Mouse (Mus musculus) heart, embryonic 11.5 days (tissue): ENCODE results near the gene Hoxb3. TPM values are rescaled to one million over a fixed set of nuclear protein-coding genes. Genes with fewer than 3 reads are reported as not detected.
A peak's percentile ranks its signal among the peaks of the same experiment; 100 is the strongest.

Source experiments
- ATAC-seq: fragments of 200-750 bp; cut with Nextera tagmentation; replicated peaks from 2 replicates; pipeline ENCODE4 v1.8.0; 2017; ENCODE audit warnings: moderate library complexity; ENCODE audit not compliant: insufficient number of reproducible peaks, low FRiP score, low TSS enrichment
- H3K27ac ChIP-seq: fragments of 300-500 bp; sonication (generic); 2 replicates; pipeline ENCODE4 v1.5.1; 2014; ENCODE audit warnings: mild to moderate bottlenecking, low read depth, low read length
- H3K27me3 ChIP-seq: fragments of 300-500 bp; sonication (generic); 2 replicates; pipeline ENCODE4 v1.6.1; 2014; ENCODE audit warnings: mild to moderate bottlenecking, low read length, mixed read lengths; ENCODE audit not compliant: control insufficient read depth, insufficient read depth
- H3K36me3 ChIP-seq: fragments of 300-500 bp; sonication (generic); 2 replicates; pipeline ENCODE4 v1.6.1; 2014; ENCODE audit warnings: mild to moderate bottlenecking, low read length, moderate library complexity, mixed read lengths; ENCODE audit not compliant: control insufficient read depth, insufficient read depth
- H3K4me1 ChIP-seq: fragments of 300-500 bp; sonication (generic); 2 replicates; pipeline ENCODE4 v1.6.1; 2014; ENCODE audit warnings: low read length; ENCODE audit not compliant: control insufficient read depth, insufficient read depth
- H3K4me2 ChIP-seq: fragments of 300-500 bp; sonication (generic); 2 replicates; pipeline ENCODE4 v1.6.1; 2014; ENCODE audit warnings: mild to moderate bottlenecking, moderate library complexity
- H3K4me3 ChIP-seq: fragments of 300-500 bp; sonication (generic); 2 replicates; pipeline ENCODE4 v1.5.1; 2014; ENCODE audit warnings: low read depth, low read length
- H3K9ac ChIP-seq: fragments of 300-500 bp; sonication (generic); 2 replicates; pipeline ENCODE4 v1.6.1; 2014; ENCODE audit warnings: mild to moderate bottlenecking, low read depth, low read length, moderate library complexity
- H3K9me3 ChIP-seq: fragments of 300-500 bp; sonication (generic); replicated peaks from 2 replicates; pipeline ENCODE4 v1.6.1; 2016; ENCODE audit warnings: low read length; ENCODE audit not compliant: control insufficient read depth
- WGBS: fragments of 180-500 bp; shearing (Covaris S2); extraction: QIAGEN DNeasy Blood & Tissue Kit; methylation state at CpG from one replicate; pipeline ENCODE4 v1.1.7; 2014; ENCODE audit not compliant: insufficient replicate concordance; 5-methylcytosine and 5-hydroxymethylcytosine counted together
- polyA plus RNA-seq: library from polyadenylated mRNA; unstranded; fragments of >200 nt; fragmentation: Nextera tagmentation; extraction: Ambion mirVana; gene quantifications from 2 replicates; pipeline ENCODE4 v1.2.1, GENCODE M21; 2014

The Hoxb3 gene
- polyA plus RNA-seq, 1 experiment from 2014 or later: 0.74 TPM

DNA sequence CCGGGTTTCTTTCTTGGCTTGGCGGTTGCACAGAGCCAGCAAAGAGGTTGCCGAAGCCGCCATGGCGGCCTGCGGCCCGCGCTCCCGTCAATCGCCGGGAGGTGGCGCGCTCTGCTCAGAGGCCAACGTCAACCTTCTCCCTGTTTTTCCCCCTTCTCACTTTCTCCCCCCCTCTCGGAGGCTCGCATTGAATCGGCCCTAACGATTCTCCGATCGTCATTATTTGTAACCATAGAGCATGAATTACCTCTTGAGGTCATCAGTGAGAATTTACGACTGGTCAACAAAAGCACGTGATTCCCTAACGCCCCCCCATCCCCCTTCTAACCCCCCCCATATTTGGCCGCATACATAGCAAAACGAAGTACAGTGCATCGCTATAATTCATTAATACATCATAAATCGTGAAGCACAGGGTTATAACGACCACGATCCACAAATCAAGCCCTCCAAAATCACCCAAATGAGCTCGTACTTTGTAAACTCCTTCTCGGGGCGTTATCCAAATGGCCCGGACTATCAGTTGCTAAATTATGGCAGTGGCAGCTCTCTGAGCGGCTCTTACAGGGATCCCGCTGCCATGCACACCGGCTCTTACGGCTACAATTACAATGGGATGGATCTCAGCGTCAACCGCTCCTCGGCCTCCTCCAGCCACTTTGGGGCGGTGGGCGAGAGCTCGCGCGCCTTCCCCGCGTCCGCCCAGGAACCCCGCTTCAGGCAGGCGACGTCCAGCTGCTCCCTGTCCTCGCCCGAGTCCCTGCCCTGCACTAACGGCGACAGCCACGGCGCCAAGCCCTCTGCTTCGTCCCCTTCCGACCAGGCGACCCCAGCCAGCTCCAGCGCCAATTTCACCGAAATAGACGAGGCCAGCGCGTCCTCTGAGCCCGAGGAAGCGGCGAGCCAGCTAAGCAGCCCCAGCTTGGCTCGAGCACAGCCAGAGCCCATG lies 19.7 kb upstream of the Hoxb3 start, which contains the start of gene Hoxb5:
Gene Hoxb5 (plus strand): TSS at position 186 of the 949 bp plus-strand sequence.
- H3K4me2 ChIP-seq: peak within 1 kb of the TSS; percentile 52
- H3K27me3 ChIP-seq: peaks cover 100% of the 10 kb centered on the region
- H3K9ac ChIP-seq: no peak within 1 kb of the TSS
- H3K4me3 ChIP-seq: peak within 1 kb of the TSS; percentile 11
- no peak for ATAC-seq
- no peak within 1 kb of the TSS for H3K27ac ChIP-seq
- under 1% methylated on average over 69 of the region's 69 CpGs for WGBS
- H3K36me3 ChIP-seq: no peaks in the 10 kb centered on the region
- H3K9me3 ChIP-seq: no peaks in the 10 kb centered on the region
- peaks cover 9% of the 10 kb centered on the region; the same call in 1 of the 2 replicates for H3K4me1 ChIP-seq

- Histone ChIP-seq H3K4me2 (peak overlapping the region; percentile 52), H3K36me3 (no peaks in the 10 kb centered on the region), H3K4me1 (peaks cover 6% of the 10 kb centered on the region; the same call in 1 of the 2 replicates), H3K27ac (no peak overlapping the region), H3K9ac (peak overlapping the region; percentile 16; the same call in 1 of the 2 replicates), H3K9me3 (no peaks in the 10 kb centered on the region), H3K27me3 (peaks cover 100% of the 10 kb centered on the region), H3K4me3 (peak overlapping the region; percentile 11)
- ATAC-seq: no peak
- WGBS: under 1% methylated on average over 38 of the region's 38 CpGs
Observed at GRCm38 (mm10) chr11:96304381-96305195, 18.5 kb upstream of the Hoxb3 start.

DNA sequence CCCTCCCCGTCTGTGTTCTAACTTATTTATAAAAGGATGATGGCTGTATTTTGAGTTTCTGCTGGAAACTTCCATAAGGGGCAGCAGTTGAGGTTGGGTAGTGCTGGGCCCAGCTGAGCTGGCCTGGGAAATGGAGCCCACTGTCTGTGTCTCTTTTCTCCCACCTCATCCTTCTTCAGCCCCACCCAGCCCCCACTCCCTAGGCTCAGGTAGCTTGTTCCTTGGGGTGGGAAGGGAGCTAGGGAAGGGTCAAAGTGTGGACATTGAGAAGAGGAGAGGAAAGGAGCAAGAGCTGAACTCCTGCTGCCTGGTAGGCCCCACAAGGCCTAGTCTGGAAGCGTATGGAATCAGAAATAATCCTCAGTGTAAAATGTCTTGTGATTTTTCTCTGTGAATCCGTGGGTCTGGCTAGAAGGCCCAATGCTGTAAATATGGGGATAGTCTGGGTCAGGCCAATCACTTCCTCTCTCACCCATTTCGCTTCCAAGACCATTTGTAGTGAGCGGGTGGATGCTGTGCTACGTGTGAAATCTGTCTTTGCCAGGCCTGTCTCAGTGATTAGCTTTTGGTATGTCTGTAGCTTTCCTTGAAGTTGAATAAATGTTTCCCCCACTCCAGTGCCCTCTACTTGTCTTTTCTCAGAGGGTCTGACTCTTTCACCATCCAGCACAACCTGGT lies 17.5 kb upstream of the Hoxb3 start:
- 48% methylated on average over 6 of the region's 6 CpGs for WGBS
- no peak for ATAC-seq
- Histone ChIP-seq H3K9me3 (no peaks in the 10 kb centered on the region), H3K9ac (no peak overlapping the region), H3K4me1 (peaks cover 2% of the 10 kb centered on the region; the same call in 1 of the 2 replicates), H3K36me3 (no peaks in the 10 kb centered on the region), H3K27me3 (peaks cover 100% of the 10 kb centered on the region), H3K4me2 (no peak overlapping the region), H3K27ac (no peak overlapping the region), H3K4me3 (no peak overlapping the region)

GRCm38 (mm10) chr11:96306183-96306907 lies 16.8 kb upstream of the Hoxb3 start:
- H3K4me2 ChIP-seq: no peak overlapping the region

DNA sequence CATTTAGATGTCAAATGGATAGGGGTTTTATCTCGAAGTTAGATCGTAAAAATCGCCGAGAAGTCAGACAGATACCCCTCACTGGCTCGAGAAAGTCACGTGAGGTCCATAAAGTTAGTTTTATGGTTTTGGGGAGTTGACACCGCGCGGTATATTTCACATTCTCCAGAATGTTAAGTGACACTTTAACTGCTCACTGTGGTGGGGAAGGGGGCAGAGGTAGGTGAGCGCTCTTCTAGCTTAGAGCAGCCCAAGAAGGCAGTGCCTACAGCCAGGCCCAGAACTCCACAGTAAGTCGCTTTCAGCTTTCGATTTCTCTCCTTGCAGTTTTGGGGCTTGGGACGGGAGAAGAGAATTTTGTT lies 16.2 kb upstream of the Hoxb3 start:
- no peaks in the 10 kb centered on the region for H3K4me1 ChIP-seq
- peaks cover 100% of the 10 kb centered on the region for H3K27me3 ChIP-seq
- H3K9me3 ChIP-seq: no peaks in the 10 kb centered on the region
- 13% methylated on average over 13 of the region's 13 CpGs for WGBS
- H3K4me3 ChIP-seq: no peak overlapping the region
- no peaks in the 10 kb centered on the region for H3K36me3 ChIP-seq
- H3K4me2 ChIP-seq: no peak overlapping the region
- H3K27ac ChIP-seq: no peak overlapping the region
- H3K9ac ChIP-seq: no peak overlapping the region
- no peak for ATAC-seq

More at GRCm38 (mm10) chr11:96306183-96306907, 16.8 kb upstream of the Hoxb3 start:
- Histone ChIP-seq H3K4me3 (no peak overlapping the region), H3K36me3 (no peaks in the 10 kb centered on the region), H3K27ac (no peak overlapping the region), H3K9me3 (no peaks in the 10 kb centered on the region), H3K27me3 (peaks cover 100% of the 10 kb centered on the region), H3K4me1 (no peaks in the 10 kb centered on the region), H3K9ac (no peak overlapping the region)
- no peak for ATAC-seq
- WGBS: 16% methylated on average over 7 of the region's 7 CpGs

- 20% methylated on average over 4 of the region's 4 CpGs for WGBS
- H3K4me2 ChIP-seq: no peak overlapping the region
- no peak overlapping the region for H3K9ac ChIP-seq
- H3K4me3 ChIP-seq: no peak overlapping the region
- H3K9me3 ChIP-seq: no peaks in the 10 kb centered on the region
- no peaks in the 10 kb centered on the region for H3K36me3 ChIP-seq
- ATAC-seq: no peak
- H3K27ac ChIP-seq: no peak overlapping the region
- no peaks in the 10 kb centered on the region for H3K4me1 ChIP-seq
- peaks cover 100% of the 10 kb centered on the region for H3K27me3 ChIP-seq
Observed at GRCm38 (mm10) chr11:96308763-96309162, 14.4 kb upstream of the Hoxb3 start.

GRCm38 (mm10) chr11:96309288-96309687 lies 13.8 kb upstream of the Hoxb3 start:
- Histone ChIP-seq H3K4me2 (no peak overlapping the region), H3K9me3 (no peaks in the 10 kb centered on the region), H3K4me1 (no peaks in the 10 kb centered on the region), H3K27ac (no peak overlapping the region), H3K4me3 (no peak overlapping the region), H3K9ac (no peak overlapping the region), H3K27me3 (peaks cover 100% of the 10 kb centered on the region), H3K36me3 (no peaks in the 10 kb centered on the region)
- no peak for ATAC-seq
- WGBS: 18% methylated on average over 4 of the region's 4 CpGs
